Mouse (Mus musculus) forebrain, postnatal 0 days (tissue): ENCODE data around the gene Olfr933. TPM values are rescaled to one million over a fixed set of nuclear protein-coding genes. Genes with fewer than 3 reads are reported as not detected.
A peak's percentile ranks its signal among the peaks of the same experiment; 100 is the strongest.

Experiments used
- ATAC-seq: fragments of 200-750 bp; cut with Nextera tagmentation; 2 replicates; pipeline ENCODE4 v1.8.0; 2017; ENCODE audit warnings: mild to moderate bottlenecking, moderate library complexity
- DNase-seq: peaks from one replicate; pipeline ENCODE4 v3.0.0-alpha.2; 2015
- H3K27ac ChIP-seq: fragments of 300-500 bp; sonication (generic); 2 replicates; pipeline ENCODE4 v1.5.1; 2014; ENCODE audit warnings: low read depth, mild to moderate bottlenecking, antibody characterized with exemption, low read length, moderate library complexity, mixed read lengths
- H3K27me3 ChIP-seq: fragments of 300-500 bp; sonication (generic); 2 replicates; pipeline ENCODE4 v1.6.1; 2014; ENCODE audit warnings: mild to moderate bottlenecking, low read length, mixed read lengths; ENCODE audit not compliant: insufficient read depth
- H3K36me3 ChIP-seq: fragments of 300-500 bp; sonication (generic); 2 replicates; pipeline ENCODE4 v1.6.1; 2014; ENCODE audit warnings: mild to moderate bottlenecking, moderate library complexity; ENCODE audit not compliant: insufficient read depth
- H3K4me1 ChIP-seq: fragments of 300-500 bp; sonication (generic); 2 replicates; pipeline ENCODE4 v1.6.1; 2014; ENCODE audit warnings: antibody characterized with exemption; ENCODE audit not compliant: insufficient read depth
- H3K4me2 ChIP-seq: fragments of 300-500 bp; sonication (generic); 2 replicates; pipeline ENCODE4 v1.6.1; 2014; ENCODE audit warnings: low read depth, mild to moderate bottlenecking, moderate library complexity
- H3K4me3 ChIP-seq: fragments of 300-500 bp; sonication (generic); 2 replicates; pipeline ENCODE4 v1.5.1; 2014; ENCODE audit warnings: low read depth, low read length, mixed read lengths
- H3K9ac ChIP-seq: fragments of 300-500 bp; sonication (generic); 2 replicates; pipeline ENCODE4 v1.6.1; 2014; ENCODE audit warnings: mild to moderate bottlenecking
- H3K9me3 ChIP-seq: fragments of 300-500 bp; sonication (generic); 2 replicates; pipeline ENCODE4 v1.6.1; 2016; ENCODE audit warnings: low read length
- CTCF ChIP-seq: sonication (generic); IDR thresholded peaks from 2 replicates; pipeline ENCODE4 v1.5.1; 2016; ENCODE audit warnings: antibody characterized with exemption, control low read depth, low read depth
- whole genome bisulfite sequencing: fragments of 180-500 bp; shearing (Covaris S2); extraction: QIAGEN DNeasy Blood & Tissue Kit; methylation state at CpG from one replicate; pipeline ENCODE4 v1.1.7; 2014; 5-methylcytosine and 5-hydroxymethylcytosine counted together
- polyA plus RNA-seq: library from polyadenylated mRNA; unstranded; fragments of >200 nt; fragmentation: Nextera tagmentation; extraction: Ambion mirVana; gene quantifications from 2 replicates; pipeline ENCODE4 v1.2.1, GENCODE M21; 2015
- total RNA-seq: library from RNA; depleted of rRNA; stranded (reverse); fragments of >200 nt; gene quantifications from 2 replicates; pipeline ENCODE4 v1.2.3, GENCODE M21; 2014; rRNA removed

The Olfr933 gene
- total RNA-seq, result not detected in 2 replicates
- not detected in 2 replicates for polyA plus RNA-seq

DNA sequence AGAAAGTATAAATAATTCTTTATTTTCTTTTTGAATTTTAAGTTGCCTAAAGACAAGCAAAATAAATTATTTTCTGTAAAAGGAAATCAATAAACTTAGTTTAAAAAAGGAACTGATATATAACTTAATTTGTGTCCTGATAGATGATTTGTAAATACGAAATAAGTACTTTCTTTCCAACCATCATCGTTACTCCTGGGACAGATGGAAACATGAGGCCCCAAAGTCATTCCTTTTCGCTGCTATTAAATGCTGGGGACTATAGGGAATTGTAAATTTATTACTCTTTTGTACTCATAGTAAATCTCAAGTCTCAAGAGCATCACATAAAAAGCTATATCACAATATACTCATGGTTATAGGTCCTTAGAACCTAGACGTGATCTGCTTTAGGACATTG is at the start of gene Olfr933:
Gene Olfr933 (plus strand): TSS at position 301 of the 400 bp plus-strand sequence.
- ATAC-seq (no peak), DNase-seq (no peak)
- 85% methylated on average over 4 of the region's 4 CpGs for WGBS
- Histone ChIP-seq H3K9me3 (no peaks in the 10 kb centered on the region), H3K27ac (no peak within 1 kb of the TSS), H3K27me3 (no peaks in the 10 kb centered on the region), H3K9ac (no peak within 1 kb of the TSS), H3K4me2 (no peak within 1 kb of the TSS), H3K4me3 (no peak within 1 kb of the TSS), H3K36me3 (no peaks in the 10 kb centered on the region), H3K4me1 (no peaks in the 10 kb centered on the region)
- TF ChIP-seq CTCF, result no peak

GRCm38 (mm10) chr9:38929509-38929908 is 42.6 kb upstream of the Olfr933 start, which contains the start of gene Olfr930:
Gene Olfr930 (plus strand): TSS chr9:38929809.
- no peak for ATAC-seq
- TF ChIP-seq CTCF, result no peak
- Histone ChIP-seq H3K36me3 (no peaks in the 10 kb centered on the region), H3K4me2 (no peak within 1 kb of the TSS), H3K9me3 (no peaks in the 10 kb centered on the region), H3K4me3 (no peak within 1 kb of the TSS), H3K27me3 (no peaks in the 10 kb centered on the region), H3K27ac (no peak within 1 kb of the TSS), H3K4me1 (no peaks in the 10 kb centered on the region), H3K9ac (no peak within 1 kb of the TSS)
- DNase-seq, result no peak

DNA sequence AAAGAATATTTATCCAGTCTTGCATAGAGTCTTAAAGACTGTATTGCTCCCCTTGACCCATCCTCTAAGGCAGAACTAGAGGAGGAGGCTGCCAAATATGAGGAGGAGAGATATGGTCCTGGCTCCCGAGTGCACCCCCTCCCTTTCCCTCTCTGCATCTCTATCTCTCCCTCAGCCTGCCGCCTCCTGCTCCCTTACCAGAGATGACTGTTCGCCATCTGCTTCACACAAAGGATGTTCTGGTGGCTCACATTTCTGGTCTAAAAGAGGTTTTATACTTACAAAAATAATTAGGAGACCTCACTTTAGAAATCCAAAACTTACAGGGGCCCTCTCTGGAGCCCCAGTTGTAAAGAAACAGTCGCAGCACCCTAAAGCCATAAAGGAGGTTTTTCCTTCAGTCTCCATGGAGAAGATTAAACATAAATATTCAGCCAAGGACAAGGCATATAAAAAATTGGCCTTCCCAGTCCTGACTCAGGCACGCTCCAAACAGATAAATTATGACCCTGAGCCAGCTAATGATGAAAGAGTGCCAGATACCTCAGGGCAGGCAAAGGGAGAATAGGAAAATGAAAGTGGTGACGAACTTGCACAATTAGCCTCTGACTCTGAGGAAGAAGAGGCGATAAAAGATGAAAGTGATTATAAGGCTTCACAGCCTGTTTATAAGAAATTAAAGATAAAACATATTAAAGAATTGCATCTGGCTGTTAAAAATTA is 18.6 kb upstream of the Olfr933 start:
- no peak for TF ChIP-seq CTCF
- ATAC-seq (no peak), DNase-seq (no peak)
- no peak overlapping the region for H3K4me2 ChIP-seq
- no peaks in the 10 kb centered on the region for H3K36me3 ChIP-seq
- no peaks in the 10 kb centered on the region for H3K4me1 ChIP-seq
- H3K4me3 ChIP-seq, result no peak overlapping the region
- H3K9ac ChIP-seq, result no peak overlapping the region
- no peaks in the 10 kb centered on the region for H3K27me3 ChIP-seq
- no peak overlapping the region for H3K27ac ChIP-seq
- WGBS, result 68% methylated on average over 7 of the region's 7 CpGs
- no peaks in the 10 kb centered on the region for H3K9me3 ChIP-seq

DNA sequence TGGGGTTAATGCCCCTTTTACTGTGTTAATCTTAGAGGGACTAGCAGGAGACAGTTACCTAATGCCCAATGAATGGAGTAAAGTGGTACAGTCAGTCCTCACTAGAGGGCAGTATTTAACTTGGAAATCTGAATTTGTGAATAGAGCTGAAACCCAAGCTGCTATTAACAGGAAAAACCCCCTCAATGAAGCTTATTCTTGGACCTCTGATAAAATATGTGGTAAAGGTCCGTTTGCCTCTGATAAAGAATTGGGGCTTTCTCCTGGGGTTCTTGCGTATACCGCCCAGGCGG is 18.0 kb upstream of the Olfr933 start:
- Histone ChIP-seq H3K9ac (no peak overlapping the region), H3K4me2 (no peak overlapping the region), H3K27ac (no peak overlapping the region), H3K27me3 (no peaks in the 10 kb centered on the region), H3K9me3 (no peaks in the 10 kb centered on the region), H3K4me3 (no peak overlapping the region), H3K36me3 (no peaks in the 10 kb centered on the region), H3K4me1 (no peaks in the 10 kb centered on the region)
- DNase-seq, result peak; percentile 3
- WGBS, result 83% methylated on average over 4 of the region's 4 CpGs
- TF ChIP-seq CTCF, result no peak
- no peak for ATAC-seq

DNA sequence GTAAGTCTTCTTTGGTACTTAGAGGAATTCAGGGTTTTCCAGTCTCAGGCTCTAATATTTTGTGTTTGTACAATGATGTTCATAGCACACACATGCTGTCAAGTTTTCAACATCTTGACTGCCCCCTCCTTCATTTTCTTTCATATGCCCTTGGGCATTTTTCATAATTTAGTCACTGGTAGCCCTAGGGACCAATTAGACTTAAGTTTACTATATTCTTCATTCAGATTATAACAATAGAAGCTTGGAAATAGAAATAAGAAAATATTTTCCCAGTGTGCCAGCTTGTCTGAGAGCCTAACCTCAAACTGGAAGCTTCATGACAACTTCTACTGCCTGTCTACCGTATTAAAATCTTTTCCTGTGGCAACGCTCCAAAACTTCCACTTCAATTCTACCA is 16.1 kb downstream of the Olfr933 start, which contains the start of gene Olfr934:
Gene Olfr934 (minus strand): TSS at position 101 of the 400 bp plus-strand sequence.
- no peak within 1 kb of the TSS for H3K9ac ChIP-seq
- H3K27ac ChIP-seq, result no peak within 1 kb of the TSS
- H3K4me2 ChIP-seq, result no peak within 1 kb of the TSS
- DNase-seq, result no peak
- ATAC-seq, result no peak
- H3K36me3 ChIP-seq, result no peaks in the 10 kb centered on the region
- no peaks in the 10 kb centered on the region for H3K27me3 ChIP-seq
- H3K9me3 ChIP-seq, result no peaks in the 10 kb centered on the region
- 89% methylated on average over 2 of the region's 2 CpGs for WGBS
- TF ChIP-seq CTCF, result no peak
- H3K4me1 ChIP-seq, result no peaks in the 10 kb centered on the region
- no peak within 1 kb of the TSS for H3K4me3 ChIP-seq

DNA sequence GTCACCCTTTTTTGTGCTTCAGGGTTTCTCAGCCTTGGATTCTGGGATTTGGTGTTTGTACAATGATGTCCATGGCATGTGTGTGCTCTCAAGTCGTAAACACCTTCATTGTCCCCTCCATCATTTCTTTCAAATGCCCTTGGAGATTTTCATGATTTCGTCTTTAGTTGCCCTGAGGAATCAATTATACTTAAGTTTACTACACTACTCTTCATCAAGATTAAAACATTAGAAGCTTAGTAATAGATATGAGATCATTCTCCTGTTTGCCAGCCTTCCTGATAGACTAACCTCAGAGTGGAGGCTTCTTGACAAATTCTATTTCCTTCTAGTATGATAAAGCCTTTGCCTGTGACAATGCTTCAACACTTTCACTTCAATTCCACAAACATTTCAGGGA is 27.5 kb downstream of the Olfr933 start, which contains the start of gene Olfr935:
Gene Olfr935 (minus strand): TSS at position 101 of the 400 bp plus-strand sequence.
- Histone ChIP-seq H3K27me3 (no peaks in the 10 kb centered on the region), H3K4me3 (no peak within 1 kb of the TSS), H3K4me2 (no peak within 1 kb of the TSS), H3K9me3 (no peaks in the 10 kb centered on the region), H3K4me1 (no peaks in the 10 kb centered on the region), H3K27ac (no peak within 1 kb of the TSS), H3K9ac (no peak within 1 kb of the TSS), H3K36me3 (no peaks in the 10 kb centered on the region)
- DNase-seq (no peak), ATAC-seq (no peak)
- no peak for TF ChIP-seq CTCF
- WGBS, result 83% methylated on average over 2 of the region's 2 CpGs

- no peak for TF ChIP-seq CTCF
- ATAC-seq (no peak), DNase-seq (no peak)
- Histone ChIP-seq H3K4me1 (no peaks in the 10 kb centered on the region), H3K27ac (no peak within 1 kb of the TSS), H3K36me3 (no peaks in the 10 kb centered on the region), H3K9ac (no peak within 1 kb of the TSS), H3K4me2 (no peak within 1 kb of the TSS), H3K27me3 (no peaks in the 10 kb centered on the region), H3K9me3 (no peaks in the 10 kb centered on the region), H3K4me3 (no peak within 1 kb of the TSS)
- 90% methylated on average over 1 of the region's 1 CpGs for WGBS
Measured at GRCm38 (mm10) chr9:39023277-39023676, 51.2 kb downstream of the Olfr933 start, which contains the start of gene Olfr146. Gene Olfr146 (minus strand): TSS chr9:39023377.

Other genes starting within 250 kb of the Olfr933 start
- gene Olfr920, start 220.0 kb upstream of the Olfr933 start, total RNA-seq, result under 0.01 and 0.14 TPM in 2 replicates
- gene Olfr920, start 220.0 kb upstream of the Olfr933 start, polyA plus RNA-seq, result not detected in 2 replicates
- not detected in 2 replicates for gene Olfr921, start 199.2 kb upstream of the Olfr933 start, total RNA-seq
- gene Olfr921, start 199.2 kb upstream of the Olfr933 start, polyA plus RNA-seq, result not detected in 2 replicates
- not detected in 2 replicates for gene Olfr922, start 157.7 kb upstream of the Olfr933 start, total RNA-seq
- not detected in 2 replicates for gene Olfr922, start 157.7 kb upstream of the Olfr933 start, polyA plus RNA-seq
- gene Olfr923, start 145.8 kb upstream of the Olfr933 start, total RNA-seq, result not detected in 2 replicates
- not detected in 2 replicates for gene Olfr923, start 145.8 kb upstream of the Olfr933 start, polyA plus RNA-seq
- gene Olfr924, start 127.9 kb upstream of the Olfr933 start, total RNA-seq, result not detected in 2 replicates
- gene Olfr924, start 127.9 kb upstream of the Olfr933 start, polyA plus RNA-seq, result not detected in 2 replicates
- gene Olfr26, start 117.3 kb upstream of the Olfr933 start, total RNA-seq, result not detected in 2 replicates
- not detected in 2 replicates for gene Olfr26, start 117.3 kb upstream of the Olfr933 start, polyA plus RNA-seq
- not detected in 2 replicates for gene Olfr926, start 95.2 kb upstream of the Olfr933 start, total RNA-seq
- not detected in 2 replicates for gene Olfr926, start 95.2 kb upstream of the Olfr933 start, polyA plus RNA-seq
- gene Olfr930, start 42.5 kb upstream of the Olfr933 start, total RNA-seq, result not detected in 2 replicates
- gene Olfr930, start 42.5 kb upstream of the Olfr933 start, polyA plus RNA-seq, result not detected in 2 replicates
- gene Olfr934, start 16.0 kb downstream of the Olfr933 start, total RNA-seq, result not detected in 2 replicates
- gene Olfr934, start 16.0 kb downstream of the Olfr933 start, polyA plus RNA-seq, result not detected in 2 replicates
- not detected in 2 replicates for gene Olfr935, start 27.4 kb downstream of the Olfr933 start, total RNA-seq
- not detected in 2 replicates for gene Olfr935, start 27.4 kb downstream of the Olfr933 start, polyA plus RNA-seq
- not detected in 2 replicates for gene Olfr146, start 51.1 kb downstream of the Olfr933 start, total RNA-seq
- not detected in 2 replicates for gene Olfr146, start 51.1 kb downstream of the Olfr933 start, polyA plus RNA-seq
- not detected in 2 replicates for gene Olfr937, start 92.6 kb downstream of the Olfr933 start, total RNA-seq
- not detected in 2 replicates for gene Olfr937, start 92.6 kb downstream of the Olfr933 start, polyA plus RNA-seq
- not detected in 2 replicates for gene Olfr938, start 106.6 kb downstream of the Olfr933 start, total RNA-seq
- gene Olfr938, start 106.6 kb downstream of the Olfr933 start, polyA plus RNA-seq, result not detected in 2 replicates
- not detected in 2 replicates for gene Olfr27, start 155.8 kb downstream of the Olfr933 start, total RNA-seq
- not detected in 2 replicates for gene Olfr27, start 155.8 kb downstream of the Olfr933 start, polyA plus RNA-seq
- gene Olfr943, start 194.0 kb downstream of the Olfr933 start, total RNA-seq, result not detected in 2 replicates
- not detected in 2 replicates for gene Olfr943, start 194.0 kb downstream of the Olfr933 start, polyA plus RNA-seq
- gene Olfr944, start 229.6 kb downstream of the Olfr933 start, total RNA-seq, result not detected in 2 replicates
- gene Olfr944, start 229.6 kb downstream of the Olfr933 start, polyA plus RNA-seq, result not detected in 2 replicates